Mouse (Mus musculus) WW6 (cell line): ENCODE measurements around the gene Fbxo4.

Source experiments
- DNase-seq: peaks from one replicate; pipeline ENCODE4 v3.0.0-alpha.2; 2013; ENCODE audit warnings: low read depth, low spot score

The Fbxo4 gene

DNA sequence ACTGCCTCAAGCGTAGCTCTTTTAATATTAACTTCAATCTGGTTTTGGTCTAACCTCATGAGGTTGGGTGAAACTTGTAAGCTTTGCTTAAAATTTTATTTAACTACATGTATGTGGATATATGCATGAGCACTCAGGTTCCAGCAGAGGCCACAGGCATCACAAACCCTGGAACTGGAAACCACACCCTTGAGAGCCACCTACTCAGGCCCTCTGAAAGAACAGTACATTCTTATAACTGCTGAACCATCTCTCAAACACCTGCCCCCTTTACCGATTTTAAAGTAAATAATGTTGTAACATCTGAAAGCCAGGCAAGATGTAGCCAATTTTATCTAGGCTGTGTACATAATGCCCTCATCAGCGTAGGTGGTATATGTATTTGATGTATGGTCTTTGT, 498 bp upstream of the Fbxo4 start:
- no peak for DNase-seq

DNA sequence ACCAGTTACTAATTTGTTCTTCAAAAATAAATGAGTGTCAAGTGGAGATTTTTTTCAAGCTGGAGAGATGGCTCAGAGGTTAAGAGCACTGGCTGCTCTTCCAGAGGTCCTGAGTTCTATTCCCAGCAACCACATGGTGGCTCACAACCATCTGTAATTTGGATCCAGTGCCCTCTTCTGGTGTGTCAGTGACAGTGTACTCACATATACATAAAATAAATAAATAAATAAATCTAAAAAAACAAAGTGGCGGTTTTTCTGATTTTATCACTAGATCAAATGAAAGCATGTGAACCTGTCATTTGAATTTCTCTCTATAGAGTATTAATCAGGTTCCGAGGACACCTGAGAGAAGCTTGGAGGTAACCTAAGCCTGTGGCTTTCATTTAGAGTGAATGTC, 1.1 kb downstream of the Fbxo4 start:
- DNase-seq, result no peak

DNA sequence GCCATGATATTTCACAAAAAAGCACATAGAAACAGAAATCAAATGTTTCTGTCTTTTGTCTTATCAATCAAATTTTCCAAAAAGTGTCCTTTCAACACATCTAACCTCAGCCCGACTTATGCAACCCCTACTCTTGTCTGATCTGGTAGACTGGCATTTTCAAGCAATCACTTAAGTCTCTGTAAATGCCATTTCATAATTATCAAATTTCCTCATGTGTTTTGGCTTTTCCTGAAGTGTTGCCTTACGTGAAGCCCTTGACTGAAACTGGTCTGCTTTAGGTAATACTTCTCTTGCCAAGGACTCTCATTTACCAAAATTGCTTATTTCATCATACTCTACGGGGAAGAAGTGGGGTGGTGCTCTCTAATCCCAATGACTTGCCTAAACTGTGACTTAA, 6.1 kb downstream of the Fbxo4 start:
- DNase-seq, result no peak

DNA sequence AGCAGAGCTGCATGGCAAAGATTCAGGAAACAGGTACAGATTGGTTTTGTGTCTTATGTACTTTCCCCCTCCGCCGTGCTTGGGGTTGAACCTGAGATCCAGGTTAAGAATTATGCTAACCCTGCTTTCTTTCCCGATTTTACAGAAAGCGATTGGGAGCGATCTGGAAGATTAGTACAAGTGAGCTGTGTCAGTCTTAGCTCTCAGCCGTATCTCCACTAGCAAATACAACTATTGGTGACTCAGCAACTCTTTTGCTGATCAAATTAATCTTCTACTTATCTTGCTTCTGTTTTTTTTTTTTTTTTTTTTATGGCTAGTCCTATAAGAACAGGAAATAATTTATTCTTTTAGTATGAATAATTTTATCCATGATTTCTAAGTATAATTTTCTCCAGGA, 9.2 kb downstream of the Fbxo4 start:
- DNase-seq, result no peak

DNA sequence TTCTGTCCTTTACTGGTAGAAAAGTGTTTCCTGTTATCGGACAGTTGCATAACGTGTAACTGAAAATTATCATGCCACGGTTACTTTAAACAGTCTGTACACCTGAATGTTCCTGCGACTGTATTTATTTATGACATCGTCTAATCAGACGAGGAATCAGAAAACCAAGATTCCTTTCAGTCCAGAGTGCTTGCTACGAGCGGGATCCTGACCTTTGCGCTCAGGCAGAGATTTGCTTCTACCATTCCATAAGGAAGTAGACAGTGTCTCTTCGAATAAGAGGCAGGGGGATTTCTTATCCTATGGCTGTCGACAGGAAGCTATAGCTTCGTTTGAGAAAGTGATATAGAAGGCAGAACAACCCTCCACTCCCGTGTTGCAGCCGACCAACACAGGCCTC, 9.6 kb downstream of the Fbxo4 start:
- DNase-seq, result no peak

DNA sequence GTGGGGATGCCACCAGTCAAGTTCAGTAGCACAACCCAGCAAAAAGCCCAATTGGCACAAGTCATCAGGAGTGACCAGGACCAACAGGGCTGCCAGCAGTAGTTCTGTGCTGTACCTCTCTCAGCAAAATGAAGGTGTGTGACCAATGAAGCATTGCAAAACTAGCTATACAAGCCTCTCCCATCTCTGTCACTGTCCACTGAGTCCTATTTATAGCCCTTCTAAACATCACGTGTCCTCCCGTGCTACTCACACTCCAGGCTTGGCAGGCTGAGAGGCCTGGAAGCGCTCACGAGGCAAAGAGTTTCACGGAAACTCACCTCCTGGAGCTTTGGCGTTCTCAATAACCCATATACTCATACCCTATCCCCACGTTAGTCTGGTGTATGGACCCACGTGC, 17.1 kb downstream of the Fbxo4 start:
- no peak for DNase-seq

DNA sequence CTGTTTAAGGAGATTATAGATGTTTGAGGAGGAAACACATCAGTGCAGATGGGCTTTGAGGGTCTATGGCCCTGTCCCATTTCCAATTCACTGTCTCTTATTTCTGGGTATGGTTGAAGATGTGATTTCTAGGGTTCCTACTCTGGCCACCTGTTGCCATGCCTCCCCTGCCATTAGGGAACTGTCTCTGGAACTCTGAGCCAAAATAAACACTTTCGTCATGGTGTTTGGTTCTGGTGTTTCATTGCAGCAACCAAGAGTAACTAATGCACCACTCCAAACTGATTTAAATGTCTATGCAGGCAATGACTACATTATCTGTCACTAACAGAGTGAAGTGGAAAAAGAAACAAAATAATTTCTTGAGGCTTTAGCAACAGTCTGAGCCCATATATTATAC, 19.3 kb downstream of the Fbxo4 start:
- DNase-seq, result no peak

DNA sequence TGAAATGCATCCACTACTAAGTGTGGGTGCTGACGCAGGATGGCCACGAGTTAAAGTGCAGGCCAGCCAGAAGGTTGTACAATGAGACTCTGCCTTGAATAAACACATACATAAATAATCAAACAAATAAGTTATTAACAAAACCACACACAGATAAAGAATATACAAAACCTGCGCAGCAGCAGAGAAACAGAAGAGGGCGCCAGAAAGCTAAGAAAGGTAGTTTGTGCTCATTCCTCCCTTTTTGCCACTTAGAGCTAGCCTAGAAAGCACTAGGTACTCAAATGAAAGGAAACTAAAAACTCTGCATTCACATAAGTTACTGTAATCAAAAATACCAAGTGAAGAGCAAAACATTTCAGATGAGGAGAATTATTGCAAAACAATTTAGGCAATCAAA, 21.4 kb downstream of the Fbxo4 start:
- no peak for DNase-seq

DNA sequence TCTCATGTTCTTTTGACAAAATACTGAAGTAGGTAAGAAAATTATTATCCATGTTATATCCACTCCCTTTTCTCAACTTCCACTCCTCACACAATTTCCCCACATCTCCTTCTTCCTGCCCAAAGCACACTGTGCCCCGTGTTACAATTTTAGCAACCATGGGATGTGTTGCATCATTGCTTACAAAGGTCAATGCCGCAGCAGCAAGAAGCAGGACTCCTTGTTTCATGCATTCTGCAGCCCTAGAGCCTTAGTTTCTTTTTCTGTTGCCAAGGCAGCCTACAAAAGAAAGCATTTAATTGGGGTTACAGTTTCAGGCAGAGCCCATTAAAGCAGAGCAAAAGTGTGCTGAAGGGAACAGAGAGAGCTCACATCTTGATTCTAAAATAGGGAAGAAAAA, 24.4 kb downstream of the Fbxo4 start:
- no peak for DNase-seq

DNA sequence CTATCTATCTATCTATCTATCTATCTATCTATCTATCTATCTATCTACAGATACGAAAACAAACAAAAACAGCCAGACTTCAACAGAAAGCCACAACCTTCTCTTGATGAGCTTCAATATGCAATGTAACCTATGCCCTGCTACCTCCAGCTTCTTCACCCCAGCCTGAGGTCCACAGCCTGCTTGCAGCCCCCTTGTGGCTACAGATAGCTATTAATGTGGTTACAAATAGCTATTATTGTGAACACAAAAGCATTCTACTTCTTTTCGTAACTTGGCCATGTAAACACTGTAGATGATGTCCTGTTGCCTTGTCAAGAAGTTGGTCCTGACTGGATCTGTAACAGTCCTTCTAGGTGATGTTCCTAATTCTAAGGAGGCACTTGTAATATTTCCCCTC, 41.2 kb downstream of the Fbxo4 start:
- DNase-seq, result no peak

DNA sequence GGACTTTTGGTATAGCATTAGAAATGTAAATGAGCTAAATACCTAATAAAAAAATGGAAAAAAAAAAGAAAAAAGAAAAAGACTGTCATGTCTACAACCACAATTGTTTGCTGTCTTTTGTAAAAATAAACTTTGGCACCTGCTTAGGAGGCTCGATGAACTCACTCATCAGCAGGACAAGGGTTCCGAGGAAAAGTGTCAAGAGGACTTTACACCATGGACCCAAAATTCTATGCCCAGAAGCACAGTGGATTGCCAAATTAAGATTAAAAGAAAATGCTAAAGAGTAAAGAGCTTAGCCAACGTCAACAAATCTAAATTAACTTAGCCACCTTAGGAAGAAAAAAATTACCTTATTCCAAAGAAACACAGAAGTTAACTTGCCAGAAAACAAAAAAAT, 43.3 kb downstream of the Fbxo4 start:
- DNase-seq, result no peak

DNA sequence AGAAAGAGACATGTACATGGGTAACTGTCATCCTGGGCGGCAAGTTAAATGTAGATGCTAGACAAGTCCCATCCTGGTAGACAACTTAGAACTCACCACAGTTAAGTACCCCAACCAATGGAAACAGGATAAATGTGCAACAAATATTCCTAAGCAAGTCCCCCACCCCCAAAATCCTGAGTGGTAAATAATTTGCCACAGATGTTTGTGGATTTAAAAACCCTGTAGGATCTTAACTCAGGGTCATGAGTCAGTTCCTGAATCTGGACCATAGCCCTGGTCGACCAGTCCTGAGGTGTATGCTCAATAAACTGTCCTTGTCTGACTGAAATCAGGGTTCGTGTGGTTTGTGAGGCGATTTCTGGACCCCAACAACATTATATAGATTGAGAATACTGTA, 45.9 kb downstream of the Fbxo4 start:
- no peak for DNase-seq

DNA sequence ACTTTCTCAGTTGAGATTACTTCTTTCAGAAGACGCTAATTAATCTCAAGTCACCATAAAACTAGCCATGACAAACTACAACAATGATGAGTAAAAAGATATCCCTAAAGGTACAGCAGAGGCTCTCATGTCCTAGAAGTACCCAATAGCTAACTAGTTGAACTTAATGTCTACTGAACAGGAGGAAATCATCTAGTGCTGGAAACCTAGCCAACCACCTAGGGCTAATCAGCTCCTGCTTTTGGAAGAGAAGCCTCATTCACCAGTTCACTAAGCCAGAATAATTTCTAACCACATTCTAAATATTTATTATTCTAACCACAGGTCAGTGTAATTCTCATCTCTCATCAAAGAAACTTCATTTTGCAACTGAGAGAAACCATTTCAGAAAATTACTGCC, 47.4 kb downstream of the Fbxo4 start:
- no peak for DNase-seq
